Comparison of ENCODE assay signal across 9 mouse cellular contexts in genomic region chr1:86415612-86416184, GRCm38 (mm10). TPM values are rescaled to one million over a fixed set of nuclear protein-coding genes. Genes with fewer than 3 reads are reported as not detected.
A peak's percentile ranks its signal among the peaks of the same experiment; 100 is the strongest.
DNase-seq lines count a peak whose midpoint lies in the region; ATAC-seq and TF ChIP-seq lines count a peak whose summit lies in the region.
"Had no signal": no experiment of that assay in that cellular context is flagged by ENCODE, and none has a peak within 500 bp of the region (broad histone marks: within the 10 kb centered on the region; RNA-seq: fewer than 3 reads in every experiment).

No protein-coding gene starts in this region.

- TF ChIP-seq CTCF in testis, adult 2 months (IDR thresholded peaks at IDR 0.05; ENCODE audit: control insufficient read depth, insufficient read depth, insufficient replicate concordance, low read depth, low read length) = peak; percentile 35; the same call in 1 of the 2 replicates
- TF ChIP-seq CTCF in intestine, postnatal 0 days (IDR thresholded peaks at IDR 0.05; ENCODE audit: low read depth) = peak; percentile 66
- peak; percentile 33; the same call in 1 of the 2 replicates for TF ChIP-seq CTCF in spleen, adult 2 months (IDR thresholded peaks at IDR 0.05; ENCODE audit: extremely low read depth, insufficient read depth, insufficient read length, insufficient replicate concordance)

- WGBS in intestine, postnatal 0 days = 64% methylated on average over 7 of the region's 7 CpGs
- 42% methylated on average over 7 of the region's 7 CpGs for WGBS in spleen, adult 2 months

- H3K36me3 ChIP-seq in testis, adult 2 months (ENCODE audit: control insufficient read depth, insufficient read depth, low read length) = no peaks in the 10 kb centered on the region
- no peaks in the 10 kb centered on the region for H3K36me3 ChIP-seq in intestine, postnatal 0 days (ENCODE audit: control insufficient read depth, insufficient read depth)
- H3K36me3 ChIP-seq in spleen, adult 2 months (ENCODE audit: control insufficient read depth, insufficient read depth, low read length) = no peaks in the 10 kb centered on the region

- intact Hi-C loops in left cerebral cortex, postnatal 36 days (cut with DNase I) = no loop called here

- peak; percentile 41 for DNase-seq in gastrocnemius, postnatal 10 days
- no peak for DNase-seq in gastrocnemius, adult 8-10 months (ENCODE audit: low spot score in 2 of 2)
- no peak for DNase-seq in testis, postnatal 14 days (ENCODE audit: low spot score)
- DNase-seq in spleen, adult 2 months (ENCODE audit: low read depth in 1 of 2, low spot score in 2 of 2) = peak; percentile 30 to 40
- no peak for DNase-seq in left cerebral cortex, postnatal 36 days (ENCODE audit: low spot score in 2 of 2)
- DNase-seq in embryo, embryonic 11 days = no peak

- no peak overlapping the region for H3K4me2 ChIP-seq in intestine, postnatal 0 days (replicated peaks; ENCODE audit: low read depth)

- no peak overlapping the region for H3K9ac ChIP-seq in intestine, postnatal 0 days (ENCODE audit: low read depth, low read length)

- H3K4me1 ChIP-seq in testis, adult 2 months (ENCODE audit: control insufficient read depth, insufficient read depth, low read length) = peaks cover under 1% of the 10 kb centered on the region
- H3K4me1 ChIP-seq in intestine, postnatal 0 days (replicated peaks; ENCODE audit: control insufficient read depth, insufficient read depth, low read length) = no peaks in the 10 kb centered on the region
- H3K4me1 ChIP-seq in spleen, adult 2 months (ENCODE audit: control insufficient read depth, insufficient read depth, insufficient read length) = no peaks in the 10 kb centered on the region

- TF ChIP-seq POLR2A in testis, adult 2 months (IDR thresholded peaks at IDR 0.05; ENCODE audit: control insufficient read depth, low read depth, low read length) = no peak
- no peak for TF ChIP-seq POLR2A in spleen, adult 2 months (IDR thresholded peaks at IDR 0.05; ENCODE audit: low read depth, low read length)

- H3K27ac ChIP-seq in testis, adult 2 months (ENCODE audit: control insufficient read depth, insufficient read depth, low read depth, low read length) = no peak overlapping the region
- no peak overlapping the region for H3K27ac ChIP-seq in intestine, postnatal 0 days (ENCODE audit: low read depth, low read length)
- no peak overlapping the region for H3K27ac ChIP-seq in spleen, adult 2 months (ENCODE audit: insufficient read depth, low read length)

- H3K4me3 ChIP-seq in testis, adult 2 months (ENCODE audit: control insufficient read depth, low read depth, low read length) = no peak overlapping the region
- H3K4me3 ChIP-seq in intestine, postnatal 0 days (ENCODE audit: low read depth, low read length) = no peak overlapping the region
- no peak overlapping the region for H3K4me3 ChIP-seq in spleen, adult 2 months (ENCODE audit: extremely low read depth, insufficient read depth, insufficient read length)

- ATAC-seq in intestine, postnatal 0 days = 0 out of 2 replicates have a peak, but pooled peaks have one; percentile 20

- H3K27me3 ChIP-seq in testis, adult 2 months (ENCODE audit: control insufficient read depth, insufficient read depth, low read length) = no peaks in the 10 kb centered on the region
- no peaks in the 10 kb centered on the region for H3K27me3 ChIP-seq in intestine, postnatal 0 days (replicated peaks; ENCODE audit: control insufficient read depth, insufficient read depth, low read length)
- H3K27me3 ChIP-seq in spleen, adult 2 months (ENCODE audit: control insufficient read depth, insufficient read depth, low read length) = no peaks in the 10 kb centered on the region

- no peaks in the 10 kb centered on the region for H3K9me3 ChIP-seq in intestine, postnatal 0 days (ENCODE audit: control insufficient read depth)

RNA-seq across cellular contexts. Expression of gene Nmur1, which starts 10.3 kb away (rescaled TPM):
- not detected for total RNA-seq in gastrocnemius, postnatal 10 days (2021)
- total RNA-seq in gastrocnemius, adult 8-10 months (2022) = not detected
- polyA plus RNA-seq in testis, adult 2 months (2012; rRNA removed) = 11.7 and 23.8 TPM in 2 replicates
- polyA plus RNA-seq in intestine, postnatal 0 days (2015; fragmentation: Nextera tagmentation; extraction: Ambion mirVana) = 4.3 and 4.5 TPM in 2 replicates
- polyA plus RNA-seq in spleen, adult 2 months (2012; rRNA removed) = 0.11 and 0.34 TPM in 2 replicates
- total RNA-seq in left cerebral cortex, postnatal 36 days (2021) = not detected
- total RNA-seq: heart, postnatal 36 days had no signal

RNA-seq across cellular contexts. Expression of gene Tex44, which starts 10.4 kb away (rescaled TPM):
- total RNA-seq in gastrocnemius, postnatal 10 days (2021) = not detected
- not detected for total RNA-seq in gastrocnemius, adult 8-10 months (2022)
- polyA plus RNA-seq in testis, adult 2 months (2012; rRNA removed) = 140 and 142 TPM in 2 replicates
- polyA plus RNA-seq in intestine, postnatal 0 days (2015; fragmentation: Nextera tagmentation; extraction: Ambion mirVana) = not detected in 2 replicates
- polyA plus RNA-seq in spleen, adult 2 months (2012; rRNA removed) = not detected in 2 replicates
- total RNA-seq in left cerebral cortex, postnatal 36 days (2021) = not detected
- total RNA-seq: heart, postnatal 36 days had no signal

RNA-seq across cellular contexts. Expression of gene Ncl, which starts 56.5 kb away (rescaled TPM):
- total RNA-seq in gastrocnemius, postnatal 10 days (2021) = 100 to 1,000 TPM; 143 to 165 TPM
- total RNA-seq in gastrocnemius, adult 8-10 months (2022) = 100 to 1,000 TPM in 2 of 4 experiments, 10 to 100 TPM in 2; 86.8 to 116 (median 104) TPM
- 5.1 and 5.7 TPM in 2 replicates for polyA plus RNA-seq in testis, adult 2 months (2012; rRNA removed)
- polyA plus RNA-seq in intestine, postnatal 0 days (2015; fragmentation: Nextera tagmentation; extraction: Ambion mirVana) = 172 and 188 TPM in 2 replicates
- polyA plus RNA-seq in spleen, adult 2 months (2012; rRNA removed) = 8.5 and 9.1 TPM in 2 replicates
- total RNA-seq in left cerebral cortex, postnatal 36 days (2021) = 100 to 1,000 TPM; 132 to 142 TPM

Comparison
In these comparisons a context has a peak if more than half of its experiments do, and no peak if none do; other contexts are left out.
1. DNase-seq: peak in gastrocnemius, postnatal 10 days (single experiment) and spleen, adult 2 months (2 of 2); none in gastrocnemius, adult 8-10 months (0 of 2), testis, postnatal 14 days (single experiment), left cerebral cortex, postnatal 36 days (0 of 2) and embryo, embryonic 11 days (single experiment).
2. Peak in every context shown above with its lines, with median percentiles within 50 percentile points of each other: CTCF ChIP-seq.